Mouse (Mus musculus) kidney, postnatal 25 days (tissue): ENCODE results near the gene Dhfr.
A peak's percentile ranks its signal among the peaks of the same experiment; 100 is the strongest.
"Not testable (repeated sequence)": the region's sequence is repeated elsewhere in the genome, so short reads cannot be mapped to it uniquely, and the experiment has no call there.

Experiments
- DNase-seq, 2 experiments: peaks; one replicate each; pipeline ENCODE4 v3.0.0; 2021; ENCODE audit warnings: mixed read lengths in 2 of 2

Gene Dhfr

GRCm38 (mm10) chr13:92354456-92355271, at the start of gene Dhfr, which contains the start of gene Msh3:
Gene Dhfr, plus strand, starts transcription at chr13:92354726.
Gene Msh3, minus strand, starts transcription at chr13:92355003.
- peak; percentile 99 for DNase-seq

DNA sequence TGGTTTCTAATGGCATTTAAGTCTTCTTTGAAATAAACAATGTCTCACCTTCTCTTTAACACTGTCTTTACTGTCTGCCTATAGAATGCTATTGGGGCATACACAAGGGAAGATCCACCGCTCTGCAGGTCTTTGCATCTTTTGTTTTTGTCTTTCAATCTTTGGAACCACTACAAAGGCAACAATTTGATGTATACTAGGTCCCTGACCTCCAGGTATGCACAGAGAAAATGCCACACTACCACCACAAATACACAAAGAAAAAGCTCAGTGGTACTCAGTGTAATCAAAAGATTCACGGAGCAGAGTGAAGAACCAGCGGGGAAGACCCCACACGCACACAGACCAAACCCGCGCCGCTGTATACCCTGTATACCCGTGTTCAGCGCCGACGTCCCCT, 48.8 kb upstream of the Dhfr start, which contains the start of gene Gm20379:
Gene Gm20379 (plus strand): TSS at position 301 of the 400 bp plus-strand sequence.
- DNase-seq: no peak

DNA sequence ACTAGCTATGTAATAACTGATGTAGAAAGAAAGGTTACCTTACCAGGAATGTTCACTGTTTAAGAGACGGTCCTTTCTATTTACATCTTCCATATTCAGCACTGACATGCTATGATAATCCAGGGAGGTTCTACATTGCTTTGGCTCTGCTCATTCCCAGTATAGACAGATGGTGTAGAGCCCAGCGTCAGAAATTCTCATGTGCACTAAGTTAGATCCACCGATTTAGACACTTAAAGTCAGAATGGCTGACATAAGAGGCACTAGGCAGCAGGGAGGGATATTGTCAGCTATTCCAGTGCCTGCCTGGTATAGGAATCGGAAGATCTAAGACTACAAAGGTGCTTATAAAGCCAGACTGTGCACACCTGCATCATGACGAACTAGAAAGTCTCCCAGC, 39.9 kb upstream of the Dhfr start:
- DNase-seq: no peak

DNA sequence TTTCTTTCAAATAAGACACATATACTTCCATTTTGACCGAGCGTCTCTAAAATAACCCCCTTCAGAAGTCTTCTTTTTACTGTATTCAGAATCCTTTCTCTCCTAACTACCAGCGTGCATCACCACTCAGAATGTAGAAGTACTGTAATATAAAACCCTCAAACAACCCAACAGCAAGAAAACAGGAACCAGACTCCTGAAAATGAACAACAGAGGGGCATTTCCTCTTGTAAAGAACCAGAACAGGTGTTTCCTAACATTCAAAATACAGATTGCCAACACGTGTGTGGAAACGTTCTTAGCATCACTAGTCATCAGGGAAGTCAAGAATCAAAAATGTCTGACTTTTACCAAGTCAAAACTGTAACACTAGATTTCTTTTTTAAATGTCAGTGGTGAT, 33.8 kb upstream of the Dhfr start:
- DNase-seq: no peak

DNA sequence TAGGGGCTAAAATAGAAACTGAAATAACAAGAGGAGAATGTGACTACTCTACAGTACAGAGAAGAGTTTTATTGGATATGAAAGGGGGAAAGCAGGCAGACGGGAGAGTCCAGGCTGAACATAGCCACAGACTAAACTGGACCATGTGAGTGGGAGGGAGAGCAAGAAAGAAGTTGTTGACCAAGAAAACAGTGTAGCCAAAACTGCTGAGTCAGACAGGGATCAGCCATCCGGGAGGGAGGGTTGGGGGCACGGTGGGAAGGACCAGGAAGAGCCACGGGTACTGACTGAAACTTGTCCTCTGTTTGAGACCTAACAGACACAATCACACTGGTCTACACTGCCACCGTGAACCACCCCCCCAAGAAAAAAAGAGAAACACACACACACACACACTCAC, 28.5 kb upstream of the Dhfr start:
- DNase-seq: no peak

GRCm38 (mm10) chr13:92328000-92328399, 26.5 kb upstream of the Dhfr start:
- DNase-seq: no peak

DNA sequence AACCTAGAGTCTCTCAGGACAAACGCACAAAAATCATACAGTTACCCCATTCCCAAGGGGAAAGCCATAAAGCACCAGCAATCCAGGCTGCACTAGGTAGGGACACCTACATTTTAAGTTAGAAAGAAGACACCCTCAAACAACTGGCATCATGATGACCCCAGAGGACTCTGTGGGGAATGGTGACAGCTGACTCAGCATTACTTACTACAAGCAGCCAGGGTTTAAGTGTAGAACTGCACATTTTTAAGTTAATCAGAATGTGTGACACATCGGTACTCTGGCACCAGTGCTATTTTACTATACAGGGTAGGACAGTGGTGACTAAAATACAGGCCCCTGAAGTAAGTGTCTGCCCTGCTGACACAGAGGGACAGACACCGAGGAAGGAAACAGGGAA, 23.9 kb upstream of the Dhfr start:
- DNase-seq: no peak

DNA sequence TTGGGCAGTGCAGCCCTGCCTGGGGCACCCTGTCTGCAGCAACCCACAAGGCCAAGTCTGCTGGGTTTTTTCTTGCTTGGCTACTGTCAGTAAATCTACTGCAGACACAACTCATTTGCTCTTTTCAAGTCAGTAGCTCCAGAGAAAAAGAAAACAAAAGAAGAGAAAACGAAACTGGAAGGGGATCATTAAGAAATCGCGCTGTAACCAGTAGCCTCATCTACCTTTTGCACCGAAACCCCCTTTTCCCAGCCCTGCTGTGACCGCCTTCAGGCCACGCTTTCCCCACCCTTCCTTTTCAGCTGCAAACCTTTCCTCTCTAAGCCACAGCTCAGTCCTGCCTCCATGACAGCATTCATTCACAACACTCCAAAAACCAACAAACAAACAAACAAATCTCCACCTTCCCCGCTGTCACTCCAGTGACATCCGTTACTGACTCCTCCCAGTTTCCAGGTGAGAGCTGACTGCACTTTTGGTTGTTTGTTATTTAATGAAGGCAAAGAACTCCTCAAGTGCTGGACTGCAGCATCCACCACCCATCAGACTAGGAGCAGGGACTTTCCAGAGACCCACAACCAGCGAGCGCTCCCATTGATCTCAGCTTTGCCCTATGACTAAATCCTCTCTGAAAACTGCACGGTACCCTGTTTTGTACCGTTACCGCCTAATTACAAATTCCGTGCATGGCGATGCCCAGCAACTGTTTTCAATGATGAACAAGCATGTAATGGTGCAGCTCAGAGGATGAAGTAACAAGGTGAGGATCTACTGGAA, 22.2 kb upstream of the Dhfr start:
- DNase-seq: no peak

- no peak for DNase-seq
Measured at GRCm38 (mm10) chr13:92336857-92337256, 17.7 kb upstream of the Dhfr start.

DNA sequence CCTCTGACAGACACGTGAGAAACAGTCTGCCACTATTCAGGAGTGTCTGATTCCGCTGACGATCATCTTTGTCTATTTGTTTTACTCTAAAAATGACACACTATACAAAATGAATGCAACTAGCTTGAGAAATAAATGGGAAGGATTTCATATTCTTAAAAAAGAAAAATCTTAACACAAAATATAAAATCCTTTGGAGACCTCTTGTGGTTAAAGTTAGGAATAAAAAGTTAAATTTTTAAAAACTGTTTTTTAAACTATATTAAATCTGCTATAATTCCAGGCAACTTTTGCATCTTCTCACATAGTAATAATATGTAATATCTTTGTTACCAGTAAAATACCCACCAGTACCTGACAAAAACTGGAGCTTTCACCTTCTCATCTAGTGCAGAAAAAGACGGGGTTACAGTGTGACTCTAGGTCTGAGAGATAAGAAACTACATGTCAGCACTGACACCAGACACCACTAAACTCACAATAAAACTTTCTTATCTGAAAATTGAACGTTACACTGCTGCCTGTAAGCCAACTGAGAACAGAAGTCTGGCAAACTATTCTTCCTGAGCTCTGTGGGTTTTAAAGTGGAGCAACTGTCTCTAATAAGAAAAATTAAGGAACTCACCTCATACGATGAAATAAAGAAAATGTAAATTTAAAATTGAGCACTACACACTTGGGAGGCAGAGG, 16.6 kb upstream of the Dhfr start:
- DNase-seq: no peak

DNA sequence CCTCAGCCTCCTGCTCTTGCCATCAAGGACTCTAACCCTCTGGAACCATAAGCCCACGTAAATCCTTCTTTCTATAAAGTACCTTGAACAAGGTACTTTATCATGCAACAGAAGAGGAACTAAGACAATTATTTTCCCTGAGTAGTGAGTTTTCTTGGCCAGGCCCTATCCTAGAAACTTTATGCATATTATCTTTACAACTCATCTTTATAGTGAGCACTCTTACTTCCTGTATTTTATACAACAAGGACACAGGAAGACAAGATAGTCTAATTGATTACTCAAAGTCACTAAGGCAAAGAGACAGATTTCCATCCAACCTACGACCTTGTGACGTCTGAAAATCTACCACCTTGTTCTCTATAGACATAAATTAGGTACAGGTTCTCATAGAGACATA, 14.7 kb upstream of the Dhfr start:
- no peak for DNase-seq

DNA sequence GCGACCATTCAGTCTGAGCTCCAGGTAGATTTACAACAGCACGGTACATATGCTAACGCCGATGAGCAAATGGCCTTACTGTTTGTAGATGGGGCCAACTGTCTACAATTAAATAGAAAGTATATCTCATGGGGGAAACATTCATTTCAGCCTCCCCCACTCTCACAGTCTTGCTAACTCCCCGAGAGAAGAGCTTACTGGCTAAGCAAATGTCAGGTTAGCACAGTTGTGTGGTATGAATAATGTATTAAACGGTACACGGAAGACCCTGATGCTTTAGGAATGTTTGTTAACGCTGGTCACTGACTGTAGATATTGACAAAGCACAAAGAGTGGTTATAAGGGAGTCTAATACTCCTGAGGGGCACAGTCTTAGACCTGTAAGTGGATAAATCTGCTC, 10.5 kb upstream of the Dhfr start:
- DNase-seq: no peak

DNA sequence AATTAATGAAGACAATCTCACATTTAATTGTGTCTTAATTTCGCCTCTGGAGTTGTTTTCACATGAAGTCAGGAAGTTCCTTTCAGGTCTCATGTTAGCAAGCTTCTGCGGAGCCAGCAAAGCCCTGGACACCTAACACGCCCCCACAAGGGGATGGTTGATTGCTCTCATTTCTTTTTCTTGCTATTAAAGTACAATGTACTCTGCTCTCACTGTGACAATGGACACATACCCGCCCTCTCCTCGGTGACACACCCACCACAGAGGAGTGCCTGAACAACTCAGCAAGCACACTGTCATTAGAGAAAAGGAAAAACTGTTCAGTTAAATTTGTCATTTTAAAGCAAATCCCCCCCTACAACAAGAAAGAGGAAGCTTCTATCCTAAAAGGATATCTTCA, 8.2 kb upstream of the Dhfr start:
- DNase-seq: no peak

DNA sequence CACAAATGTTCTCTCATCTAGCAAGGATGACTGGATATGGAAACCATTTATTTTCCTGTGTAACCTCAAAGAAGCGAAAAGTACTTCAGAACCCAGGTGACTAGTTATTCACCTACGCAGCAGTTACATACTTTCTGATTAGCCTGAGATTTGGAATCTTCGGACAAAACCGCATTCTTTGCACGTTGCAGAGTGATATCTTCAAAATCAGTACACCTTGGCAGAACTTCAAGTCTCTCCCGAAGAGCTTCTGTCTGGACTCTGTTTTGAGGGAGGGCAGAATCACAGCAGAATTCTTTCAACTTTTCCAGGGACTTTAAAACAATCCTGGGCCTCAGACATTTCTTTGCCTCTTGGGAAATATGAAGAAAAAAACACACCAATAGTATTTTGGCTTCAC, 3.4 kb upstream of the Dhfr start:
- no peak for DNase-seq

DNA sequence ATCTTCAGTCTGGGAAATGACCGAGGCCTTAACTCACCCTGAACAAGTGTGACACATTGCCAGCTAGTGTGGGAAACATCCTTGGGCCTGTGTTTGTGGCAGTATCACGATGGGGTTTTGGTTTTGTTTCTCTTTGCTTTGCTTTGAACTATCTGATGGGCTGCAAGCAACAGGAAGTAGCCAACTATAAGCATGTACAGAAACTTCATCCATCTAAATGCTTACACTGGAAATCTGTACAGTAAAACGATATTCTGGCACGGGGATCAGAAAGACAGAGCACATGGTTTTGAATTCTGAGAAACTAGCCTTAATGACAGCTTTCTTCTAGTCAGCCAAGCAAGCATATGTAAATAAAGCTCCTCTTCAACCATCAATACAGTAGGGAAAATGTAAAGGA, 570 bp upstream of the Dhfr start:
- DNase-seq: no peak

GRCm38 (mm10) chr13:92355272-92355643, 732 bp downstream of the Dhfr start:
- peak; percentile 72 to 91 for DNase-seq

DNA sequence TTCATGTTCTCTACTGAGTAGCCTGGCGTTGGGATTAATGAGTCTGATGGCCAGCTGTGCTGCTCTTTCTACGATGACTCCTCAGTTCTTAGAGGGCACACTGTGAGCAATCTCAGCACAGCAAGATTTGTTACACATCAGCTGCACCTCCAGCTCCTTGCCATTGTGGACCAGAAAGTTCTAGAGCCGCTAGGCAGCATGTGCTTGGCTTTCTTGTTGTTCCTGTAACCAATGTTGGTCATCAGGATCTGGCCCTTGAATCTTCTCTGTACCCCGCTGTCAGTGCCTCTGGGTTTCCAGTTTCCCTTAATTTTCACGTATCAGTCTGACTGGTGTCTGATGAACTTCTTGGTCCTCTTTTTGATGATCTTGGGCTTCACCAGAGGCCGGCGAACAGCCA, 1.9 kb downstream of the Dhfr start:
- no peak for DNase-seq

DNA sequence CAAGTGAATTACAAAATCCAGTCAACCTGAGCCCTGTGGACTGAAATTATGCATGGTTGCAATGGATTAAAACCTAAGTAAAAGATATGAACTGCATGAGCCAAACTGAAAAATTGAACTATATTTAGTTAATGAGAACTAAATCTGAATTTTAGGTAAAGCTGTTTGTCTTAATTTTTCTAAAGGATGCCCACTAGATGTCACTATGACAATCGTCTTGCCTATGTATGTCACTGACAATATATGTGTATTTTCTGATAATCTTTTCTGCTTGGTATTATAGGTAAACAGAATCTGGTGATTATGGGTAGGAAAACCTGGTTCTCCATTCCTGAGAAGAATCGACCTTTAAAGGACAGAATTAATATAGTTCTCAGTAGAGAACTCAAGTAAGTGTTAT, 3.1 kb downstream of the Dhfr start:
- no peak for DNase-seq

GRCm38 (mm10) chr13:92361609-92362008, 7.1 kb downstream of the Dhfr start:
- no peak for DNase-seq

DNA sequence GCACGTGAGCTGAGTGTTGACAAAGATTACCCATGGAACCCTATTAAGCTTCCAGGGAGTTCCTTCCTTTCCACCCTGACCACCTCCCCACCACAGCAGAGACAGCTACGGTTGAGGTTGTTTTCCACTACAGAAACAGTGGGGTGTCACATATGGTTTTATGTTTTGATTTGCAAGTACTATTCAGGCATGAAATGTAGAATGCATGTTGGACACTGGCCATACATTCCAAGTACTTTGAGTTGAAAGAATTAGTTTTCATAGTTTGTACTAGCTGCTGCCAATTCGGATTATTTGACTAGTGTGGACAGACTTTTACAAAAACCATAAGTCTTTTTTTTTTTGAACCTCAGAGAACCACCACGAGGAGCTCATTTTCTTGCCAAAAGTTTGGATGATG, 10.8 kb downstream of the Dhfr start:
- DNase-seq: no peak

DNA sequence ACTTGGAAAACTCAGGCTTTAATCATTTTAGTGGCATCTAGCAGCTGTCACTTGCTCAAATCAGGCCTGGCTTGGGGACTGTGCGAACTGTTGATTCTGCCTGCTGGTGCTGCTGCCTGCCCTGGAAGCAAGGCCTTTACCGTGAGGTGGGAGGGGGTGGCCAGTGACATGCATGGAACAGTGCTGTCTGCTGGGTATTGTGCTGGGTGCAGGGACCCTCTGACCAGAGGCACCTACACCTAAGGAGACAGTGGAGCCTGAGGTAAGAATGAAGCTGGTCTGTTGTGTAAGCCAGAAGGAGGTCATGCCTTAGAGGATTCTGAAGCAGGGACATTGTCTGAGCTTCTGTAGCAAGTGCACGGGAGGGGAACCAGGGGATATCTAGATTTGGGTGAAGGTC, 16.3 kb downstream of the Dhfr start:
- no peak for DNase-seq

GRCm38 (mm10) chr13:92371466-92371865, 16.9 kb downstream of the Dhfr start:
- DNase-seq: not testable (repeated sequence)

DNA sequence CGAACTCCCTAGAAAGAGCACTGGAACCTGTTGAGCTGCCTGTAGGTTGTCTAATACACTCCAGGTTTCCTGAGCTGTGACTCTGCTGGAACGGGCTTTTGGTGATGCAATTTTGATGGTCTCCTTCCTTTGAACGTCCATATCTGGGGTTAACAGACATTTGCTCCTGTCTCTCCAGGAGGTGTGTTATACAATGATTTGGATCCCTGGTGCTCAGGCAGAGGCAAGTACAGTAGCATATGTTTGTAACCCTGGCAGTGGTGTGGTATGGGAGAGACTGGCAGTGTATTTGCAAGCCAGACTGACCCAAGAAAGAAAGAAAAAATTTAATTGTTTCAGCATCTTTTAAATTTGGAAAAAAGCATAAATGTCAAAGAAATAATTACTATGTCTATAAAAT, 32.8 kb downstream of the Dhfr start:
- DNase-seq: no peak
